Mouse (Mus musculus) thymus, adult 2 months (tissue): Measurements from ENCODE around the gene Lrrc4.

Experiments
- CTCF ChIP-seq: fragments of 200-500 bp; IDR thresholded peaks from 2 replicates; pipeline ENCODE4 v1.5.1; 2012; ENCODE audit warnings: mild to moderate bottlenecking, control low read depth, low read length, moderate library complexity, borderline replicate concordance; ENCODE audit not compliant: control insufficient read depth, poor library complexity, insufficient read depth; ENCODE audit errors: extremely low read depth
- POLR2A ChIP-seq: fragments of 200-500 bp; IDR thresholded peaks from 2 replicates; pipeline ENCODE4 v1.6.1; 2012; ENCODE audit warnings: mild to moderate bottlenecking, low read length, control low read depth, moderate library complexity; ENCODE audit not compliant: control insufficient read depth, poor library complexity, insufficient read depth; ENCODE audit errors: extremely low read depth

- TF ChIP-seq POLR2A = no peak
- TF ChIP-seq CTCF = no peak
Measured at GRCm38 (mm10) chr6:28783953-28784352, 47.6 kb downstream of the Lrrc4 start.
